Mouse (Mus musculus) bone marrow, adult 2 months (tissue): ENCODE measurements at regions not wholly inside any gene's neighbourhood (a gene's known extent, or its start where the extent isn't known, plus 50 kb on each side); places are given as distances from the start of the nearest gene placed in this dataset.

Experiments
- CTCF ChIP-seq: fragments of 200-500 bp; IDR thresholded peaks from 2 replicates; pipeline ENCODE4 v1.5.1; 2011; ENCODE audit warnings: low read length, control low read depth; ENCODE audit not compliant: control insufficient read depth, insufficient read depth
- POLR2A ChIP-seq: fragments of 200-500 bp; IDR thresholded peaks from 2 replicates; pipeline ENCODE4 v1.6.1; 2011; ENCODE audit warnings: low read depth, mild to moderate bottlenecking, control low read depth, low read length, borderline replicate concordance; ENCODE audit not compliant: control insufficient read depth

GRCm38 (mm10) chr17:9932186-9932585 is 262.7 kb upstream of the Pabpc6 start:
- no peak for TF ChIP-seq CTCF
- no peak for TF ChIP-seq POLR2A
